1 mouse cellular context compared by ENCODE assay signal in the genomic region with DNA sequence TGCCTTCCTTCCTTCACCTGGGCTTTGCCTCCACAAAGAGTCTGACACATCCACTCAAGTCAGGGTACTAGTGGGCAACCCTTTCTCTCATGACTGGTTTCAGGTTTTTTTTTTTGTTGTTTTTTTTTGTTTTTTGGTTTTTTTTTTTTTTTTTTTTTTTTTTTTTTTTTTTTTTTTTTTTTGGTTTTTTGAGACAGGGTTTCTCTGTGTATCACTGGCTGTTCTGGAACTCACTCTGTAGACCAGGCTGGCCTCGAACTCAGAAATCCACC.
A peak's percentile ranks its signal among the peaks of the same experiment; 100 is the strongest.
TF ChIP-seq lines count a peak whose summit lies in the region.

No protein-coding gene starts in this region.

TF ChIP-seq in ES-E14, 5 proteins besides CTCF, POLR2A, EP300 and RAD21:
- TF ChIP-seq ZNF384 (IDR thresholded peaks at IDR 0.05; ENCODE audit: low read depth, low read length) = peak; percentile 52; the same call in 1 of the 2 replicates
